Mouse (Mus musculus) layer of hippocampus, postnatal 10 days (tissue): ENCODE results near the gene Rxra. TPM values are rescaled to one million over a fixed set of nuclear protein-coding genes. Genes with fewer than 3 reads are reported as not detected.

ENCODE experiments used
- DNase-seq, 2 experiments: peaks; one replicate each; pipeline ENCODE4 v3.0.0; 2021; ENCODE audit warnings: low spot score in 2 of 2
- total RNA-seq, 2 experiments: library from RNA; stranded (reverse); gene quantifications; 2 replicates each; pipeline ENCODE4 v1.2.3; 2021

The Rxra gene
- total RNA-seq, 2 experiments from 2014 or later, result 13.4 to 14.2 TPM

- no peak for DNase-seq
These were observed 126.3 kb downstream of the Rxra start for GRCm38 (mm10) chr2:27802493-27802892.

DNA sequence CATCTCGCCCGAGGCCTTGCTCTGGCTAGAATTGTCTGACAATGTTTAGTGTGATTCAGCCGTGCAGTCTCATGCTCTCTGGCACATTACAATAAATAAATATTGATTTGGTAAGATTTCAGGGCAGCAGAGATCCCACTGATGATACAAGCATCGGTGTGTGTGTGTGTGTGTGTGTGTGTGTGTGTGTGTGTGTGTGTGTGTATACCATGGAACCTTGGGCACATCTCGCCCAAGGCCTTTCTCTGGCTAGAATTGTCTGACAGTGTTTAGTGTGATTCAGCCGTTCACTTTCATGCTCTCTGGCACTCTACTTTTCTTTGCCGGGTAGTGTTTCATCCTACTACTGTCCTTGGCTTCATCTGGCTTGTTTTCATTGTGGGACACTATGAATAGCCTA is 130.5 kb downstream of the Rxra start:
- DNase-seq, result no peak

DNA sequence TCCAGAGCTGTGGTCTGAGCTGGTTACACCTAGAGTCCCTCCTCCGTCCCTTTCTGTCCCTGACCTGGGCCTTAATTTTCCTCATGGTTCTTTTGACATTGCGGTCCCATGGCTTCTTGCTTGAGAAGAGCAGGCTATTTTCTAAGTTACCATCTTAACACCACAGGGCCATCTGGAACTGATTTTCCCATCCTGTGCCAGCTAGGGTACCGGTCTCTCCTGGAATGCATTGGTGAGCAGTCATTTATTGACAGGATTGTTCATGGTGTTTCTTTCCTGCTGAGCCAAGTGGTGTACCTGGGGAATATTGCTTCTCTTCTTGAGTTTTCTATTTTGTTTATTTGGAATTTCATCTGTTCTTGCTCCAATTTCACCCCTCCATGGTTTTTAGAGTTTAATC is 131.4 kb downstream of the Rxra start:
- no peak for DNase-seq

DNA sequence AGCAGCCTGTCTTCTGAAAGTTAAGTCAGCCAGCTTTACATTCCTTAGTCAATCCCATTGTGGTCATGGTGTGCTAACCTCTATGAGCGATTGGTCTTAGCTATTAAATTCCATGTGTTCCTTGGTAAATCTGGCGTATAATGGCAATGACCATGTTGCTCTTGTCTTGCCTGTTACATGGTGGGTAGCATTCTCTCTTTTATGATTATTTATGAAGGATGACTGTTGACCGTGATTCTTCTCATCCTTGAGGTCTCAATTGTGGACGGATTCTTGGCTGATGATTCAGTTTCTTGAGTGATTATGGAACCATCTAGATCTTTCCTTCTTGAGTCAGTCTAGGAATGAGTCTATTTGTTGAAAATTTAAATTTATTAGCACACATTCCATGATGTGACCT is 133.7 kb downstream of the Rxra start:
- no peak for DNase-seq

Other genes starting within 250 kb of the Rxra start
- gene Vav2, start 249.4 kb upstream of the Rxra start, total RNA-seq, result 10 to 100 TPM; 30.3 to 33.4 TPM
- gene Brd3os, start 234.1 kb upstream of the Rxra start, total RNA-seq, result 10 to 100 TPM; 25.3 to 26.6 TPM
- gene Brd3, start 168.8 kb upstream of the Rxra start, total RNA-seq, result 10 to 100 TPM; 79.7 to 80.2 TPM
- 10 to 100 TPM; 42.8 to 44.2 TPM for gene Wdr5, start 161.3 kb upstream of the Rxra start, total RNA-seq
- 10 to 100 TPM in 1 of 2 experiments, 1 to 10 TPM in 1; 9.9 to 10.8 TPM for gene Col5a1, start 210.0 kb downstream of the Rxra start, total RNA-seq